Mouse (Mus musculus): ENCODE measurements around the gene Ppip5k1. TPM values are rescaled to one million over a fixed set of nuclear protein-coding genes. Genes with fewer than 3 reads are reported as not detected.

The Ppip5k1 gene
- polyA plus RNA-seq, 1 experiment from 2014 or later, result 21.3 TPM

GRCm38 (mm10) chr2:121296754-121297231, 58.4 kb downstream of the Ppip5k1 start:
- peaks cover 46% of the 10 kb centered on the region for H3K4me1 ChIP-seq (replicated peaks)
- no peaks in the 10 kb centered on the region for H3K27me3 ChIP-seq
- WGBS, result 10% methylated on average over 6 of the region's 6 CpGs
- peak; percentile 7; the same call in 1 of the 2 replicates for ATAC-seq (ENCODE audit: low FRiP score, low read depth)
- peak overlapping the region; percentile 63 for H3K4me3 ChIP-seq
- peak overlapping the region; percentile 86 for H3K27ac ChIP-seq (replicated peaks)
- H3K9me3 ChIP-seq, result no peaks in the 10 kb centered on the region
- H3K4me2 ChIP-seq, result peak overlapping the region; percentile 68
- peaks cover 32% of the 10 kb centered on the region for H3K36me3 ChIP-seq
- peak overlapping the region; percentile 69 for H3K9ac ChIP-seq

- Histone ChIP-seq H3K27me3 (no peaks in the 10 kb centered on the region), H3K9ac (peak overlapping the region; percentile 69), H3K4me2 (peak overlapping the region; percentile 68), H3K9me3 (no peaks in the 10 kb centered on the region), H3K4me1 (replicated peaks) (peaks cover 50% of the 10 kb centered on the region), H3K36me3 (peaks cover 23% of the 10 kb centered on the region), H3K4me3 (peak overlapping the region; percentile 63), H3K27ac (replicated peaks) (peak overlapping the region; percentile 86)
- ATAC-seq (ENCODE audit: low FRiP score, low read depth), result peak; percentile 47
- WGBS, result 2% methylated on average over 14 of the region's 15 CpGs
These were observed 59.3 kb downstream of the Ppip5k1 start for GRCm38 (mm10) chr2:121295608-121296571.

- Histone ChIP-seq H3K4me3 (peak overlapping the region; percentile 63), H3K27ac (replicated peaks) (peak overlapping the region; percentile 86), H3K4me1 (replicated peaks) (peaks cover 59% of the 10 kb centered on the region), H3K9ac (peak overlapping the region; percentile 69), H3K9me3 (no peaks in the 10 kb centered on the region), H3K4me2 (peak overlapping the region; percentile 68), H3K36me3 (peaks cover 15% of the 10 kb centered on the region), H3K27me3 (no peaks in the 10 kb centered on the region)
- under 1% methylated on average over 18 of the region's 18 CpGs for WGBS
- peak; percentile 88 for ATAC-seq (ENCODE audit: low FRiP score, low read depth)
These were observed 60.2 kb downstream of the Ppip5k1 start for GRCm38 (mm10) chr2:121294753-121295607.

- H3K4me3 ChIP-seq, result peak overlapping the region; percentile 63
- H3K36me3 ChIP-seq, result peaks cover 7% of the 10 kb centered on the region
- H3K9me3 ChIP-seq, result no peaks in the 10 kb centered on the region
- H3K9ac ChIP-seq, result no peak overlapping the region; the same call in 1 of the 2 replicates
- WGBS, result 38% methylated on average over 4 of the region's 4 CpGs
- peaks cover 62% of the 10 kb centered on the region for H3K4me1 ChIP-seq (replicated peaks)
- H3K27me3 ChIP-seq, result no peaks in the 10 kb centered on the region
- H3K4me2 ChIP-seq, result peak overlapping the region; percentile 68
- ATAC-seq (ENCODE audit: low FRiP score, low read depth), result no peak
- H3K27ac ChIP-seq (replicated peaks), result peak overlapping the region; percentile 86
These were observed 61.0 kb downstream of the Ppip5k1 start for GRCm38 (mm10) chr2:121294182-121294581.

GRCm38 (mm10) chr2:121292316-121293013, 62.7 kb downstream of the Ppip5k1 start:
- WGBS, result 68% methylated on average over 5 of the region's 5 CpGs
- Histone ChIP-seq H3K9me3 (no peaks in the 10 kb centered on the region), H3K27me3 (no peaks in the 10 kb centered on the region), H3K4me1 (replicated peaks) (peaks cover 65% of the 10 kb centered on the region), H3K36me3 (no peaks in the 10 kb centered on the region), H3K9ac (no peak overlapping the region), H3K4me2 (no peak overlapping the region), H3K4me3 (no peak overlapping the region), H3K27ac (replicated peaks) (no peak overlapping the region)
- ATAC-seq (ENCODE audit: low FRiP score, low read depth), result no peak

- WGBS, result 2% methylated on average over 36 of the region's 36 CpGs
- peak overlapping the region; percentile 96 for H3K27ac ChIP-seq (replicated peaks)
- H3K36me3 ChIP-seq, result no peaks in the 10 kb centered on the region
- H3K9me3 ChIP-seq, result no peaks in the 10 kb centered on the region
- peaks cover 50% of the 10 kb centered on the region for H3K4me1 ChIP-seq (replicated peaks)
- peak overlapping the region; percentile 74 for H3K9ac ChIP-seq
- peak overlapping the region; percentile 64 for H3K4me3 ChIP-seq
- H3K27me3 ChIP-seq, result no peaks in the 10 kb centered on the region
- H3K4me2 ChIP-seq, result peak overlapping the region; percentile 71
- peak; percentile 70 for ATAC-seq (ENCODE audit: low FRiP score, low read depth)
These were observed 65.3 kb downstream of the Ppip5k1 start for GRCm38 (mm10) chr2:121289730-121290540.

- under 1% methylated on average over 48 of the region's 48 CpGs for WGBS
- no peaks in the 10 kb centered on the region for H3K27me3 ChIP-seq
These were observed 66.1 kb downstream of the Ppip5k1 start, which contains the start of gene Map1a for GRCm38 (mm10) chr2:121288901-121289729. TSS of gene Map1a (plus strand) at chr2:121289600.

GRCm38 (mm10) chr2:121287850-121288249, 67.3 kb downstream of the Ppip5k1 start:
- H3K4me2 ChIP-seq, result peak overlapping the region; percentile 71
- WGBS, result 25% methylated on average over 2 of the region's 2 CpGs
- H3K9ac ChIP-seq, result no peak overlapping the region

More at GRCm38 (mm10) chr2:121288901-121289729, 66.1 kb downstream of the Ppip5k1 start, which contains the start of gene Map1a:
- Histone ChIP-seq H3K9ac (peak within 1 kb of the TSS; percentile 74), H3K9me3 (no peaks in the 10 kb centered on the region), H3K4me3 (peak within 1 kb of the TSS; percentile 64), H3K27ac (replicated peaks) (peak within 1 kb of the TSS; percentile 96), H3K4me2 (peak within 1 kb of the TSS; percentile 71), H3K36me3 (no peaks in the 10 kb centered on the region), H3K4me1 (replicated peaks) (peaks cover 41% of the 10 kb centered on the region)
- peak; percentile 97 for ATAC-seq (ENCODE audit: low FRiP score, low read depth)

GRCm38 (mm10) chr2:121271928-121272516, 83.2 kb downstream of the Ppip5k1 start:
- peaks cover 15% of the 10 kb centered on the region for H3K36me3 ChIP-seq
- peaks cover 43% of the 10 kb centered on the region for H3K4me1 ChIP-seq (replicated peaks)
- peak overlapping the region; percentile 54 for H3K9ac ChIP-seq
- no peak for ATAC-seq (ENCODE audit: low FRiP score, low read depth)
- H3K9me3 ChIP-seq, result no peaks in the 10 kb centered on the region
- no peaks in the 10 kb centered on the region for H3K27me3 ChIP-seq
- peak overlapping the region; percentile 87 for H3K4me3 ChIP-seq
- H3K27ac ChIP-seq (replicated peaks), result peak overlapping the region; percentile 98
- WGBS, result 12% methylated on average over 4 of the region's 4 CpGs
- peak overlapping the region; percentile 56 for H3K4me2 ChIP-seq

More at GRCm38 (mm10) chr2:121287850-121288249, 67.3 kb downstream of the Ppip5k1 start:
- H3K27me3 ChIP-seq, result no peaks in the 10 kb centered on the region
- peaks cover 34% of the 10 kb centered on the region for H3K4me1 ChIP-seq (replicated peaks)
- H3K9me3 ChIP-seq, result no peaks in the 10 kb centered on the region
- no peak overlapping the region for H3K4me3 ChIP-seq
- no peaks in the 10 kb centered on the region for H3K36me3 ChIP-seq
- peak overlapping the region; percentile 96 for H3K27ac ChIP-seq (replicated peaks)
- no peak for ATAC-seq (ENCODE audit: low FRiP score, low read depth)

Data from hindbrain, embryonic 15.5 days (tissue).